Mouse (Mus musculus): ENCODE data around the gene Nle1. TPM values are rescaled to one million over a fixed set of nuclear protein-coding genes. Genes with fewer than 3 reads are reported as not detected.

The Nle1 gene
- polyA plus RNA-seq, 1 experiment from 2014 or later: 24.3 TPM

DNA sequence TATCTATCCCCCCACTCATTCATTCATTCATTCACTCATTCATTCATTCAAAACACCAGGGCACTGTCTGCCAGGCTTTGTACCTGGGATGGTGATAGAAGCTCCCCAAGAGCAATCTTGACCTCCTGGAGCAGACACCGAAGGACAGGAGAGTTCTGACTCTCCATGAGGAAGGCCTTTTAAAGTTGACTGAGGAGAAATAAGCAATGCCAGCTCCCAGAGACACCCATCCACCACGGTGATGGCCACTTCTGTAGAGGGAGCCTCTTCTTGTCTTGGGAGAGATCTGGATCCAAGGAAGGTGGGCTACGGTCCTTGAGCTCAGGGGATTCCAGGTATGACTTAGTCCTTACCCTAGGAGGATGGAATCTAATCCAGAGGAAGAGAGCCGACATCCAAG lies 2.0 kb upstream of the Nle1 start, which contains the start of gene Unc45b:
Unc45b (plus strand) TSS at position 301 of the 400 bp plus-strand sequence.
- Histone ChIP-seq H3K4me2 (no peak within 1 kb of the TSS), H3K9me3 (replicated peaks) (no peaks in the 10 kb centered on the region), H3K36me3 (peaks cover 14% of the 10 kb centered on the region), H3K9ac (no peak within 1 kb of the TSS), H3K27me3 (peaks cover 32% of the 10 kb centered on the region), H3K4me3 (replicated peaks) (no peak within 1 kb of the TSS), H3K4me1 (replicated peaks) (peaks cover 34% of the 10 kb centered on the region), H3K27ac (no peak within 1 kb of the TSS)
- WGBS (ENCODE audit: insufficient replicate concordance): 70% methylated on average over 4 of the region's 4 CpGs
- no peak for DNase-seq
- ATAC-seq (ENCODE audit: low read depth): no peak

DNA sequence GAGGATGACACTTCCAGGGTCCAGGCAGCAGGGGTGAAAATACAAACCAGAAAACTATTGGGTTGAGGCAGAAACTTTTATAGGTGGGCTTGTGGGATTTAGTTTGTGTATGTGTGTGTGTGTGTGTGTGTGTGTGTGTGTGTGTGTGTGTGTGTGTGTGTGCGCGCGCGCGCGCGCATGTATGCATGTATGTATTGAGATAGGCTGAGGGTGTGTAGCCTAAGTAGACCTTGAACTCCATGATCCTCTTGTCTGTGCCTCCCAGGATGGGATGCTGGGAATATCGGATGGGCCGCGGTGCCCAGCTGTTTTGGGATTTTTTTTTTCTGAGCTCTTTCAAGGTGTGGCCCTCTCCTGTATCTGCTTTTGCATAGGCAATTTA lies 388 bp upstream of the Nle1 start:
- peaks cover 38% of the 10 kb centered on the region for H3K4me1 ChIP-seq (replicated peaks)
- H3K36me3 ChIP-seq: peaks cover 31% of the 10 kb centered on the region
- peaks cover 21% of the 10 kb centered on the region for H3K27me3 ChIP-seq
- 54% methylated on average over 9 of the region's 10 CpGs for WGBS (ENCODE audit: insufficient replicate concordance)
- no peak overlapping the region for H3K27ac ChIP-seq
- DNase-seq (no peak), ATAC-seq (ENCODE audit: low read depth) (no peak)
- no peaks in the 10 kb centered on the region for H3K9me3 ChIP-seq (replicated peaks)
- peak overlapping the region; percentile 84 for H3K9ac ChIP-seq
- peak overlapping the region; percentile 90 for H3K4me2 ChIP-seq
- H3K4me3 ChIP-seq (replicated peaks): peak overlapping the region; percentile 80

DNA sequence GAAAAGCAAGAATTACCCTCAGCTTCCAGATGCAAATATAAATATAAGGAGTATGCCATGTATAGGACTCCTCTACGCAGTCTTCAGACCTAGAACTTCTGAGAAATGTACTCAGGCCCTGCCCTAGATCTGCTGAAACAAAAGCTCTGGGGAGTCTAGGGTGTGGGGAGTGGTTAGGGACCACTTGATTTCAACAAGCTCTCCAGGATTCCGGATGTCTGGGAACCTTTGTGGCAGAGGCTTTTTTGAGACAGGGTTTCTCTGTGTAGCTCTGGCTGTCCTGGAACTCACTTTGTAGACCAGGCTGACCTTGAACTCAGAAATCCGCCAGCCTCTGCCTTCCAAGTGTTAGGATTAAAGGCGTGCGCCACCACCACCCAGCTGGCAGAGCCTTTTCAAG lies 2.4 kb downstream of the Nle1 start:
- Histone ChIP-seq H3K27ac (no peak overlapping the region), H3K4me3 (replicated peaks) (no peak overlapping the region), H3K9me3 (replicated peaks) (no peaks in the 10 kb centered on the region), H3K4me1 (replicated peaks) (peaks cover 38% of the 10 kb centered on the region), H3K27me3 (peaks cover under 1% of the 10 kb centered on the region; the same call in 1 of the 2 replicates), H3K9ac (no peak overlapping the region), H3K36me3 (peaks cover 59% of the 10 kb centered on the region), H3K4me2 (no peak overlapping the region)
- ATAC-seq (ENCODE audit: low read depth) (no peak), DNase-seq (no peak)
- WGBS (ENCODE audit: insufficient replicate concordance): 87% methylated on average over 5 of the region's 5 CpGs

DNA sequence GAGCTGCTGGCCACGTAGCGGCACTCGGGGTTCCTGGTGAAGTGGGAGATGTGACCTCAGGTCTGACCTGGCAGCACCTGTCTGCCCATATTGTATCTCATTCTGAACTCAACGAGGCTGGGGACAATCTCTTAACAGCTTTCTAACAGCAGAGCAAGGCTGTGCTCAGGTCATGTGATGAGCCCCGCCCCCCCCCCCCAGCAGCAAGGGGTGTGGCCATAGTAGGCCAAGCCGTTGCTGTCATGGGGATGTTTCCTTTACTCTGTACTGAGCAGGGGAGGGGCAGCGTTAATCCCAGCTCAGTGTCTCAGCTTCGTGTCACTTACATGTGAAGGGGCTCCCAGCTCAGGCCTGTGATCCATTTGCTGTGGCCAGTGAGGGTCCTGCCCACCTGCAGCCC lies 3.3 kb downstream of the Nle1 start:
- peaks cover 38% of the 10 kb centered on the region for H3K4me1 ChIP-seq (replicated peaks)
- H3K9me3 ChIP-seq (replicated peaks): no peaks in the 10 kb centered on the region
- ATAC-seq (ENCODE audit: low read depth): peak; percentile 50
- DNase-seq: no peak
- H3K27ac ChIP-seq: no peak overlapping the region
- no peak overlapping the region for H3K9ac ChIP-seq
- H3K27me3 ChIP-seq: no peaks in the 10 kb centered on the region
- H3K36me3 ChIP-seq: peaks cover 67% of the 10 kb centered on the region
- no peak overlapping the region for H3K4me2 ChIP-seq
- 44% methylated on average over 8 of the region's 8 CpGs for WGBS (ENCODE audit: insufficient replicate concordance)
- H3K4me3 ChIP-seq (replicated peaks): no peak overlapping the region

DNA sequence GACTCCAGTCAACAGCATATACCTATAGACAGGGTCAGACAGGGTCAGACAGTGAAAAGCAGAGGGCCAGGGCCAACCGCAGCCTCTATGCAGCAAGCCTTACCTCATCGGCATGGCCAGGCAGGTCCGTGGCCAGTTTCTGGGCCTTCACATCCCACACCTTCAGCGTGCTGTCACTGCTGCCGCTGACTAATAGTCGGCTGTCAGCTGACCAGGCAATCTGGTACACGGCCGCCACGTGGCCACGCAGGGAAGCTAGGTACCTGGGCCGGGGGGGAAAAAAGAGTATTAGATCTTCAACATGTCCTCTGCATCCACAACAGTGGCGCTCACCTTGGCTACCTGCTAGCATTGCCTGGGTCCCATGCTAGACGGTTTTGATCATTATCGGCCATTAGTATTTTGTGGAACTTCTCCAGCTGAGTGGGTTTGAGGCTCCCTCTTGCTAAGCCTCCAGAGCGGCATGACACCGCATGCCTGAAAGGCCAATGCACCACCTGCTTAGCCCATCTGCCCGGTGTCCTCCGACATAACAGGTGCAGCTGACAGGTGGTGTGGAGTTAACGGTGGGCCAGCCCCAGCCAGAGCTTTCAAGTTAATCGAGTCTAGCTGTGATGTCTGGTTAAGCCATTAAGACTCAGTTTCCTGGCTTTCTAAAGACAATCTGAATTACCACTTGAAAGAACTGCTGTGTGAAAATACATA lies 6.5 kb downstream of the Nle1 start:
- WGBS (ENCODE audit: insufficient replicate concordance): 91% methylated on average over 20 of the region's 20 CpGs
- Histone ChIP-seq H3K27ac (no peak overlapping the region), H3K9me3 (replicated peaks) (no peaks in the 10 kb centered on the region), H3K4me1 (replicated peaks) (peaks cover 19% of the 10 kb centered on the region), H3K9ac (no peak overlapping the region), H3K4me3 (replicated peaks) (no peak overlapping the region), H3K4me2 (no peak overlapping the region), H3K36me3 (peaks cover 81% of the 10 kb centered on the region), H3K27me3 (no peaks in the 10 kb centered on the region)
- ATAC-seq (ENCODE audit: low read depth): no peak
- DNase-seq: no peak

DNA sequence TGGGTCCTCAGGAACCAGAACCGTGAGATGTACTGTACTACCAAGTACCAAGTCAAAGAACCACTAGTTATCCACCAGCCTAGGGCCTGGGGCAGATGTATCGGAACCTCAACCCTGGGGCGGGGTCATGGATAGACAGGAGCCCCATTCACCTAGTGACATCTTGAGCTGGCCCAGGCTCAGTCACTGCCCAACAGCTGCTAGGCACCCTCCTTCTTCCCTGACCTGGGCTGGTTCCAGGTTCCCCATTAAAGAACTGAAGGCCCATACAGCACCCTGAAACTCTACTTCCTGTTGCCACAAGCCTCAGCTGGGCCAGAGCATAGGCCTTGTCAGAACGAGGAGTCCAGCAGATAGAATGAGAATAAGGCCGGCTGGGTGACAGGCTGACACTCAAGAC lies 8.5 kb downstream of the Nle1 start:
- no peaks in the 10 kb centered on the region for H3K4me1 ChIP-seq (replicated peaks)
- 76% methylated on average over 5 of the region's 5 CpGs for WGBS (ENCODE audit: insufficient replicate concordance)
- no peaks in the 10 kb centered on the region for H3K27me3 ChIP-seq
- no peak for ATAC-seq (ENCODE audit: low read depth)
- no peak overlapping the region for H3K9ac ChIP-seq
- no peak overlapping the region for H3K27ac ChIP-seq
- no peak overlapping the region for H3K4me3 ChIP-seq (replicated peaks)
- peaks cover 62% of the 10 kb centered on the region for H3K36me3 ChIP-seq
- no peaks in the 10 kb centered on the region for H3K9me3 ChIP-seq (replicated peaks)
- H3K4me2 ChIP-seq: no peak overlapping the region
- no peak for DNase-seq

DNA sequence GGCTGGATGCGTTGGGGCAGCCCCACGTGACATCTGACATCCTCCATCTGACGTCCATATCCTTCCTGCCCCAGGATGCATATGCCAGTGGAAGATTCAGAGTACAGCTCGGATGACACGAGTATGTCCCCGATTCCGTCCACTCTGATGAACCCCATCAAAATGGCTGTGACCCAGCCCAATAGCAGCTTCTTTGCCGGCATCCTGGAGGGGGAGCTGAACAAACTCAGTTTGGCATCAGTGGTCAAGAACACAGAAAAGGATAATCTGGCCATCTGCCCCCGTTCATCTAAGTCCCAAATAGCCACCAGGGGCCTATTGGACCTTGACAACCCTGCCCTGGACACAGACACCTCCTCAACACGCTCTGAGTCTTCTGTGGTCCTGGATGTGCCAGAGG lies 10.7 kb downstream of the Nle1 start:
- Histone ChIP-seq H3K4me2 (no peak overlapping the region), H3K27ac (no peak overlapping the region), H3K36me3 (peaks cover 40% of the 10 kb centered on the region), H3K9ac (no peak overlapping the region), H3K9me3 (replicated peaks) (no peaks in the 10 kb centered on the region), H3K4me3 (replicated peaks) (no peak overlapping the region), H3K4me1 (replicated peaks) (no peaks in the 10 kb centered on the region), H3K27me3 (no peaks in the 10 kb centered on the region)
- 71% methylated on average over 10 of the region's 10 CpGs for WGBS (ENCODE audit: insufficient replicate concordance)
- ATAC-seq (ENCODE audit: low read depth): no peak
- DNase-seq: no peak

DNA sequence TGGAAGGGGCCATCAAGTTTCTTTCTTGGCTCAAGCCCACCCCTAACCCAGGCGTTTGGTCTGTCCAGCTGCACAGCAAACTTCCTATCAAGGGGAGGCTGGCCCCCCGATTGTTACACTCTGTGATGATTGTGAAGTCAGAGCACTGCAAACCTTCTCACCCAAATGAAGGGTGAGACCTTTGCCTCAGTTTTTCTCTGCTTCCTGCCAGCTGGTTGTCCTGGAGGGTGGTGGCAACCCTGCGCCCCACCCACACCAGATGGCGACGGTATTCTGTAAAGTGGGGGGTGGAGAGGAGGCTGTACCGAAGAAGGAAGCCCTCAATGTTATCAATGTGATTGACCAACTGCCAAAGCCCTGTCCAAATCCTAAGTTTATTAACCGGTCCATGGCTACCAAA lies 16.3 kb downstream of the Nle1 start, which contains the start of gene Fndc8:
Fndc8 (plus strand) TSS at position 189 of the 400 bp plus-strand sequence.
- DNase-seq: no peak
- Histone ChIP-seq H3K4me3 (replicated peaks) (no peak within 1 kb of the TSS), H3K4me1 (replicated peaks) (peaks cover 28% of the 10 kb centered on the region), H3K9me3 (replicated peaks) (no peaks in the 10 kb centered on the region), H3K4me2 (no peak within 1 kb of the TSS), H3K27me3 (peaks cover 11% of the 10 kb centered on the region; the same call in 1 of the 2 replicates), H3K9ac (no peak within 1 kb of the TSS), H3K27ac (no peak within 1 kb of the TSS), H3K36me3 (no peaks in the 10 kb centered on the region)
- no peak for ATAC-seq (ENCODE audit: low read depth)
- 37% methylated on average over 7 of the region's 7 CpGs for WGBS (ENCODE audit: insufficient replicate concordance)

DNA sequence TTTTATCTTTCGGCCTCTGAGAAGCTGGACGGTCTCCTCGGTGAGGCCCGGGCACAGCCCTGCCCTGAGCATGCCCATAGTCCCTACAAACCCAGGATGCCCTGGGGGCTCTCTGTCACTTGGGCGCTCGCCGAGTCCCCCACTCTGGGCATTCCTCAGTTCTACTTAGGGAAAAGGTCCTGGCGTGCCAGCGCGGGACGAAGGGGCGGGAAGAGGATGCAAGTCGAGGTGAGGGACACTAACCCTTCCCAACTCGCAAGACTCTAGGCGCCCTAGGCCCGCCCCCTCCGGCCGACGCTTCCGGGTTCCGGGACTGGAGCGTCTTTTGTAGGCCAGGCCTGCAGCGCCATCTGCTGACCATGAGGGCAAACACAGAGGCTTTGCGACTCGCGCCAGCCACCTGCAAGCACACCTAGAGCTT lies 17.9 kb downstream of the Nle1 start, which contains the start of gene Rad51d:
Rad51d (minus strand) TSS at position 273 of the 421 bp plus-strand sequence.
- WGBS (ENCODE audit: insufficient replicate concordance): 0% methylated on average over 26 of the region's 26 CpGs

DNA sequence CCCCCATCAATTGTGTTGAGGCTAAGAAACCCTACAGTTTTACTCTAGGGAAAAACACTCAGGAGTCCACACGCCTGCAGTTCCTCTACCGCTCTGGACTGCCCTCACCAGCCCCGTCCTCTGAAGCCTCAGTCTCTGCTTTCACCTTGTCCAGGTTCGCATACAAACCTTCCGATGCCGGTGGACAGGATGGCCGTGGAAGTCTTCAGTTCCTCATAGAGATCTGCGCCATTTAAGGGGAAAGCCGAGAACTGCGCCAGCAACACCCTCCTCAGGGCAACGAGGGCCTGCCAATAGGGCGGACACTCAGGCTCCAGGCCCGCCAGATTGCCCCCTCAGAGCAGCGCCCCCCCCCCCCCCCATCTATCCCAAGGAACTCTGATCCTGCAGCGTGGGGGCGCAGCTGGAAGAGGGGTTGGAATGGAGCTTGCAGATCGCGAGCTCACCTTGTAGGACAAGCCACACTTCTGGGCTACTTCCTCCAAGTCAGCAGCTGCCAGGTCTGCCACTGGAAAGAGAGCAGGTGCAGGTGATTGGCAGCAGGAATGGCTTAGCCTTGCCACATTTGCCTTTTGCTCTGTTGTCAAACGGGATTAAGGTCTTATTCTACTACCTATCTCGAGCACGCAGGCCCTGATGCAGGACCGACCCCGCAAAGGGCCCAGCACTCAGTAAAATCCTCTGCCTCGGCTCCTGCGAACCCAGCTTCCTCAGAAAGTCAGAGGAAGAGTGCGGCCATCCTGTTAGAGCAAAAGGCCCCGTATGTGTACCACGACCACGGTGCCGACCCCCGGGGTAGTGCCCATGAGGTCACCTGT lies 18.5 kb downstream of the Nle1 start:
- Histone ChIP-seq H3K4me2 (peak overlapping the region; percentile 94), H3K27ac (peak overlapping the region; percentile 74), H3K9ac (peak overlapping the region; percentile 85), H3K4me1 (replicated peaks) (peaks cover 28% of the 10 kb centered on the region), H3K36me3 (no peaks in the 10 kb centered on the region), H3K4me3 (replicated peaks) (peak overlapping the region; percentile 68), H3K9me3 (replicated peaks) (no peaks in the 10 kb centered on the region), H3K27me3 (peaks cover 11% of the 10 kb centered on the region; the same call in 1 of the 2 replicates)
- 6% methylated on average over 31 of the region's 31 CpGs for WGBS (ENCODE audit: insufficient replicate concordance)
- ATAC-seq (ENCODE audit: low read depth) (peak; percentile 55), DNase-seq (no peak)

More for the DNA sequence above, 17.9 kb downstream of the Nle1 start, which contains the start of gene Rad51d:
- peak; percentile 90 for DNase-seq
- H3K4me3 ChIP-seq (replicated peaks): peak within 1 kb of the TSS; percentile 68
- peak within 1 kb of the TSS; percentile 94 for H3K4me2 ChIP-seq
- H3K27me3 ChIP-seq: peaks cover 11% of the 10 kb centered on the region; the same call in 1 of the 2 replicates
- ATAC-seq (ENCODE audit: low read depth): peak; percentile 91
- H3K9me3 ChIP-seq (replicated peaks): no peaks in the 10 kb centered on the region
- no peaks in the 10 kb centered on the region for H3K36me3 ChIP-seq
- peak within 1 kb of the TSS; percentile 85 for H3K9ac ChIP-seq
- peaks cover 28% of the 10 kb centered on the region for H3K4me1 ChIP-seq (replicated peaks)
- peak within 1 kb of the TSS; percentile 74 for H3K27ac ChIP-seq

DNA sequence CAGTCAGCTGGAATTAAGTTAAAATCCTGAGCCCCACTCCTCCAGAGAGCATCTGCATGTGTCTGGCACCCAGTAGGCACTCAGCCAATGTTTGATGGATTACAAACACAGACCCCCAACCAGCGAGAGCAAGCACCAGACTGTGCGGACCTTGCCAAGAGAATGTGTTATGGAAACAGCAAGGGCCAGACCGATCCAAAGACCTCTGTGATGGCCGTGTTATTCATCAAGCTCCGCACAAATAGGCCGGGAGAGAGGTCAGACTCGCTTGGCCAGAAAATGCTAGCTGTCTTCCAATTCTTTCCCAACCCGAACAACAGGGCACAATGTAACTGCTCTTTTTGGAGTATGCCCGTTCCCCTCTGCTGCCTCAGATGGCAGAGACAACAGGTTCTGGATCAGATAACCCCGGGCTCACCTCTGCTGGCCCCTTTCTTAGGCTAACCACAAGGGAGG lies 19.7 kb downstream of the Nle1 start:
- Histone ChIP-seq H3K36me3 (no peaks in the 10 kb centered on the region), H3K9me3 (replicated peaks) (no peaks in the 10 kb centered on the region), H3K27ac (peak overlapping the region; percentile 18; the same call in 1 of the 2 replicates), H3K27me3 (peaks cover 11% of the 10 kb centered on the region; the same call in 1 of the 2 replicates), H3K4me3 (replicated peaks) (0 out of 2 replicates have a peak overlapping the region, but pooled peaks have one; percentile 68), H3K9ac (peak overlapping the region; percentile 85), H3K4me2 (peak overlapping the region; percentile 94), H3K4me1 (replicated peaks) (peaks cover 28% of the 10 kb centered on the region)
- ATAC-seq (ENCODE audit: low read depth): no peak
- DNase-seq: no peak
- WGBS (ENCODE audit: insufficient replicate concordance): 64% methylated on average over 10 of the region's 10 CpGs

Measured in liver, embryonic 13.5 days (tissue).